ENCODE assay signal across 8 mouse cellular contexts in genomic region chr6:71826869-71827268, GRCm38 (mm10). TPM values are rescaled to one million over a fixed set of nuclear protein-coding genes. Genes with fewer than 3 reads are reported as not detected.
DNase-seq lines count a peak whose midpoint lies in the region; ATAC-seq and TF ChIP-seq lines count a peak whose summit lies in the region.

Gene Mrpl35 (minus strand): TSS chr6:71826969.

- 22% methylated on average over 1 of the region's 1 CpGs for WGBS in lung, postnatal 0 days
- 35% methylated on average over 1 of the region's 1 CpGs for WGBS in embryonic facial prominence, embryonic 13.5 days
- 50% methylated on average over 1 of the region's 1 CpGs for WGBS in limb, embryonic 15.5 days

- no peak within 1 kb of the TSS for H3K9ac ChIP-seq in lung, postnatal 0 days (replicated peaks; ENCODE audit: low read depth)
- H3K9ac ChIP-seq in embryonic facial prominence, embryonic 13.5 days: no peak within 1 kb of the TSS
- H3K9ac ChIP-seq in limb, embryonic 15.5 days: no peak within 1 kb of the TSS

- ATAC-seq in lung, postnatal 0 days: no peak
- no peak for ATAC-seq in embryonic facial prominence, embryonic 13.5 days (ENCODE audit: insufficient number of reproducible peaks, insufficient read depth, low FRiP score, low TSS enrichment, low read depth)
- ATAC-seq in limb, embryonic 15.5 days (ENCODE audit: insufficient number of reproducible peaks, low FRiP score, low TSS enrichment, low read depth): no peak

- intact Hi-C loops in heart, postnatal 36 days (cut with DNase I): loop anchor here (10.0 kb wide), 1 partner anchor 552 kb away; the partner anchor contains the start of gene Krcc1

- H3K27me3 ChIP-seq in lung, postnatal 0 days (replicated peaks; ENCODE audit: insufficient read depth, low read length): no peaks in the 10 kb centered on the region
- H3K27me3 ChIP-seq in embryonic facial prominence, embryonic 13.5 days: no peaks in the 10 kb centered on the region
- H3K27me3 ChIP-seq in limb, embryonic 15.5 days: no peaks in the 10 kb centered on the region

- no peak for DNase-seq in lung, postnatal 0 days (ENCODE audit: low spot score)
- DNase-seq in lung, postnatal 25 days (ENCODE audit: low spot score): no peak
- no peak for DNase-seq in heart, postnatal 36 days
- no peak for DNase-seq in right cerebral cortex, postnatal 36 days (ENCODE audit: low spot score in 2 of 2)
- DNase-seq in frontal cortex, postnatal 25 days (ENCODE audit: low spot score in 2 of 2): no peak
- DNase-seq in urinary bladder, postnatal 14 days (ENCODE audit: low spot score): no peak

- TF ChIP-seq CTCF in lung, postnatal 0 days (IDR thresholded peaks at IDR 0.05): no peak

- H3K4me3 ChIP-seq in lung, postnatal 0 days (ENCODE audit: low read depth, low read length): no peak within 1 kb of the TSS
- H3K4me3 ChIP-seq in embryonic facial prominence, embryonic 13.5 days: no peak within 1 kb of the TSS
- no peak within 1 kb of the TSS for H3K4me3 ChIP-seq in limb, embryonic 15.5 days

- TF ChIP-seq EP300 in lung, postnatal 0 days (IDR thresholded peaks at IDR 0.05): no peak

- no peak within 1 kb of the TSS for H3K4me2 ChIP-seq in lung, postnatal 0 days (replicated peaks; ENCODE audit: low read depth, low read length)
- H3K4me2 ChIP-seq in embryonic facial prominence, embryonic 13.5 days: no peak within 1 kb of the TSS
- H3K4me2 ChIP-seq in limb, embryonic 15.5 days: no peak within 1 kb of the TSS

- no peaks in the 10 kb centered on the region for H3K36me3 ChIP-seq in lung, postnatal 0 days (ENCODE audit: insufficient read depth, low read length)
- H3K36me3 ChIP-seq in embryonic facial prominence, embryonic 13.5 days: no peaks in the 10 kb centered on the region
- no peaks in the 10 kb centered on the region for H3K36me3 ChIP-seq in limb, embryonic 15.5 days

- H3K27ac ChIP-seq in lung, postnatal 0 days (ENCODE audit: low read length): no peak within 1 kb of the TSS
- no peak within 1 kb of the TSS for H3K27ac ChIP-seq in embryonic facial prominence, embryonic 13.5 days
- H3K27ac ChIP-seq in limb, embryonic 15.5 days: no peak within 1 kb of the TSS

- H3K9me3 ChIP-seq in lung, postnatal 0 days (ENCODE audit: low read length): no peaks in the 10 kb centered on the region
- H3K9me3 ChIP-seq in embryonic facial prominence, embryonic 13.5 days: no peaks in the 10 kb centered on the region
- H3K9me3 ChIP-seq in limb, embryonic 15.5 days: no peaks in the 10 kb centered on the region

- no peaks in the 10 kb centered on the region; the same call in 1 of the 2 replicates for H3K4me1 ChIP-seq in lung, postnatal 0 days (ENCODE audit: insufficient read depth, low read depth, low read length)
- peaks cover 10% of the 10 kb centered on the region for H3K4me1 ChIP-seq in embryonic facial prominence, embryonic 13.5 days
- peaks cover 11% of the 10 kb centered on the region for H3K4me1 ChIP-seq in limb, embryonic 15.5 days

RNA-seq across cellular contexts. Expression of gene Mrpl35, which starts in this region (rescaled TPM):
- polyA plus RNA-seq in lung, postnatal 0 days (2015; fragmentation: Nextera tagmentation; extraction: Ambion mirVana): 37.8 and 38.7 TPM in 2 replicates
- polyA plus RNA-seq in embryonic facial prominence, embryonic 13.5 days (2015; fragmentation: Nextera tagmentation; extraction: Ambion mirVana): 59.3 and 60.8 TPM in 2 replicates
- 10 to 100 TPM; 48.1 to 48.7 TPM for total RNA-seq in heart, postnatal 36 days (2021)
- polyA plus RNA-seq in limb, embryonic 15.5 days (2015; fragmentation: Nextera tagmentation; extraction: Ambion mirVana): 55.5 and 60.0 TPM in 2 replicates
